Mouse (Mus musculus) T-helper 1 cell (primary cell): ENCODE measurements around the gene Siva1.

ENCODE experiments used
- in situ Hi-C: fragments of 300-600 bp; cut with MboI, MseI; formaldehyde crosslinking; loops from one replicate; pipeline ENCODE4 v1.15.1; 2025; ENCODE audit warnings: high pct_unique_total_duplicates

Gene Siva1

DNA sequence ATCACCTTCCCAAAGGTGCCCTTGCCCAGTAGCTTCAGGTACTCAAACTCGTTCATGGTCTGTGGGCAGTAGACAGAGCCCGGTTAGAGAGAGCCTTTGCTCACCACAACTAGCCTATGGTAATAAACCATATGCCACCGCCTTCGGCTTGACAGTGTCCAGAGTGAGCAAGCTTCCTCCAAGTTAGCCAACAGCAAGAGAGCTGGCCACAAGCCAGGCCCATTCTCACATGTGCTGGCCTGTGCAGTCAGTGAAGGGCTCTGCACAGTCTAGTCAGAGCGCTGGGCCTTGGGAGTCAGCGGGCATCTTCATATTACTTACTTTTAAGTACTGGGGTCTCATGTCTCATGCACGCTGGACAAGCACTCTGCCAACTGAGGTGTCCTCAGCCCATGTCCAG lies 14.1 kb downstream of the Siva1 start:
- in situ Hi-C loops, result loop anchor here (10.0 kb wide), 1 partner anchor 984 kb away; the partner anchor contains the start of genes Ckb and Trmt61a

DNA sequence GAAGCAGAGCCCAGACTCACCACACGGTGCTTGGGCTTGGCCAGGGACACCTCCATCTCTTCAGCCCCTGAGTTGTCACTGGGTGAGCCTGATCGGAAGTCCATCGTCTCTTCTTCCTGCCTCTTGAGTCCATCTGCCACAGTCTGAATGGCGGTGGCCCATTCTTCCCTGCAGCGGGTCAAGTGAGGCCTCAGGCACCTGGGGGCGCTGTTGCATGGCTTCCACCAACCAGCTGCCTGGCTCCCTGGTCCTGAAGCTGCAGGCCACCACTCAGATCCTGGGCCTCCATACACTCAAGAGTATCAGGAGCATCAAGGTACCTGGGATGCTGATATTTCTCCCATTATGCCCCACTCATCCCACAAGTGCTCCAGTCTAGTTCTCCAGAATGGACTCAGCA lies 14.6 kb downstream of the Siva1 start:
- in situ Hi-C loops, result loop anchor here (10.0 kb wide), 1 partner anchor 984 kb away; the partner anchor contains the start of genes Ckb and Trmt61a

DNA sequence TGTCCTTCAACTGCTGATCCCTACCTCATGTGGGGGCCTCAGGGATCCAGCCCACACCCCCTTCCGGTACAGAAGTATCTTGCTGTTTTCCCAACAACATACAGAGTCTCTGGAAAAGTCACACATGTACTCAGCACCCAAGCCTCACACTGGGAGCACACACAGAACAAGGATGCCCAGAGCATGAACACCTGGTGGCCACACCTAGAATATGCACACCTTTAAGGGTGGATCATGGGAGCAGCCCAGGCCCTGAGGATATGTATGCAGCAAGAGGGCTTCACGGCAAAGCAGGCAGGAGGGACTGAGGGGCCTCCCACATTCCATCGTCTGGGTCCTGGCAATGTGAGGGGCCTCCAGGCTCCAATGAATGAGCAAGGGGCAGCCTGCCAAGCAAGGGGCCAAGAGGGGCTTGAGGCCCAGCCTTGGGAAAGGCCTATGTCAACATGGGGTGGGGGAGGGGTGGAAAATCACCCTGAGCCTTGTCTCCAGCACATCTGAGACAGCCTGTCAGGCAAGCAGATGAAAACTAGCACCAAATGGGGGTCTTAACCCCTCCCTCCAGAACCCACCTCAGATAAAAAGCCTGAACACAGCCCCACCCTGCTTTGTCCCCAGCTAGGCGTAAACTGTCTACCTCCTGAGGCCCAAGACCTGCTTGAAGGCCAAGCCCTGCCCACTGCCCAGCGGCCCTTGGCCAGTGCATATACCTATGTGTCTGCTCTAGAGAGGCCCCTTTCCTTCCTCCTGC lies 16.3 kb downstream of the Siva1 start:
- in situ Hi-C loops, result no loop called here

DNA sequence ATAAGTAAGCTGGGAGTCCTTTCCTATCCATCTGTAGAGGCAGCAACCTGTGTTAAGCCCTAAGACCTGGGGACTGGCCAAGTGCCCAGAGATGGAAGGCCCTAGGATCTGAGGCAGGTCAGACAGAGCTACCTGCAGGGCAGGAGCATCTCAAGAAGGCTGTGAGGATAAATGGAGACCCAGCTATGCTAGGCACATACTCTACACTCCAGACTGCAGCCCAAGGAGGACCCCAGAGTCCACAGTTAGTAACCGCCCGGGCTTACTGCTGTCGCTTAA lies 16.8 kb downstream of the Siva1 start:
- in situ Hi-C loops, result no loop called here

GRCm38 (mm10) chr12:112661851-112662250 lies 17.4 kb downstream of the Siva1 start:
- in situ Hi-C loops, result no loop called here

GRCm38 (mm10) chr12:112663303-112663702 lies 18.8 kb downstream of the Siva1 start:
- in situ Hi-C loops, result no loop called here

DNA sequence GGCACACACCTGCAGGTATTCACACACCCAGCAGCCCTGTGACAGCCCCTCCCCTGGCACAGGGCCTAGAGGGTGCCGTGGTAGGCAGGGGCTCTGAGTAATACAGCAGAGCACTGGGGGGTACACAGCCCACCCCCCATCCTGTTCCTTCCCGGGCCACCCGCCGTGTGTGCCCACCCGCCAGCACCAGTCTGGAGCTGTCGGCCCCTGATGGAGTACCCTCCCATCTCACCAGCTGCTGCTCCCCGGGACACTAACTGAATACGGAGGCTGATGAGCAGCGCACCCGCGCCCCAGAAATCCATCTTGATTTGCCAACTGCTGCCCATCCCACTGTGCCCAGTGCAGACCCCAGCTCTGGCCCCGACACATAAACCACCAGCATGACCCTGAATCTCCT lies 19.2 kb downstream of the Siva1 start:
- in situ Hi-C loops, result no loop called here

- in situ Hi-C loops, result no loop called here
Measured at GRCm38 (mm10) chr12:112664124-112664523, 19.6 kb downstream of the Siva1 start.

DNA sequence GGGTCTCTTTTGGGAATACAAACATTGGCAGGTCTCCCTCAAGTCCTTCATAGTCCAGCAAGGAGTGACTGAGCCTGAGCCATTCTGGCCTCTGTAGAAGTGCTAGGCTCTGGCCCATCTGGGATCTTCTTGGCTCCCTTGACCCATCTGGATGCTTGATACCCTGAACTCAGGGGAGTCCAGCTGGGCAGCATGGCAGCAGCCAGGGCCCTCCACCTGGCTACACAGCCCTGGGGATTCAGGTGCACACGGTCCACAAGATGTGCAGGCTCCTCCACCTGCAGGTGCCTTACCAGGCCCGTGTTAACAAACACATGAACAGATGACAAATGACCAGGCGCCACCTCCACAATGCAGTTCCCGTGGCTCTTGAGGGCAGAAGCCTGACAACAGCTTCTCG lies 20.2 kb downstream of the Siva1 start:
- in situ Hi-C loops, result no loop called here

GRCm38 (mm10) chr12:112665445-112665844 lies 21.0 kb downstream of the Siva1 start:
- in situ Hi-C loops, result no loop called here

- in situ Hi-C loops, result no loop called here
Measured at GRCm38 (mm10) chr12:112665881-112666544, 21.5 kb downstream of the Siva1 start.

- in situ Hi-C loops, result no loop called here
Measured at GRCm38 (mm10) chr12:112667619-112668297, 23.3 kb downstream of the Siva1 start.

DNA sequence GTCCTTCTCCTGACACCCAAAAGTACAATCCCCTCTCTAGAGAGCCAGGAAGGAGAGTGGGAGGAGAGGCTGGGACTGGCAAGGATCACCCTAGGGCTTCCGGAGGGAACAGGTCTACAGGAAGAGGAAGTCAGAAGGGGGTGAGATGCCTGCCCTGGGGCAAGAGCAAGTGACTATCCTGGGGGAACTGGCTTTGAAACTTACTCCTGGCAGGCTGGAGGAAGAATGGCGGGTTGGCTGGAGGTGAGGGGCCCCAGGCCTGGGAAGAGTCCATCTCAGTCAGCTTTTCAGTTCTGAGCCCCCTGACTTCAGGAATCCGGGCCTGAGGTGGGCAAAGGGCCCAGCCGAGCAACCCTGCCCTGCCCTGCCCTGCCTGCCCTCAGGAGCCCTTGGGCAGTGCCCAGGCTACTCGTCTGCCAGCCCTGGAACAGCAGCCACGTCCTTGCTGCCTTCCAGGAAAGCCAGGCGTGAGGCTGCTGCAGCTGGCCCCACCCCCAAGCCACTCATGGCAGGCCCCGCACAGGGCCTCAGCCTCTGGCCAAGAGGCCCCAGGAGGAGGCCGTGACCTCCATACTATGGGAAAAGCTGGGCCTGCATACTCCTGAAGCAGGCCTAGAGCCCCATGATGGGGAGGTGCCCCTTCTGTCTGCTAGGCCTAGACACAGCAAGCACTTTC lies 26.4 kb downstream of the Siva1 start:
- in situ Hi-C loops, result no loop called here

DNA sequence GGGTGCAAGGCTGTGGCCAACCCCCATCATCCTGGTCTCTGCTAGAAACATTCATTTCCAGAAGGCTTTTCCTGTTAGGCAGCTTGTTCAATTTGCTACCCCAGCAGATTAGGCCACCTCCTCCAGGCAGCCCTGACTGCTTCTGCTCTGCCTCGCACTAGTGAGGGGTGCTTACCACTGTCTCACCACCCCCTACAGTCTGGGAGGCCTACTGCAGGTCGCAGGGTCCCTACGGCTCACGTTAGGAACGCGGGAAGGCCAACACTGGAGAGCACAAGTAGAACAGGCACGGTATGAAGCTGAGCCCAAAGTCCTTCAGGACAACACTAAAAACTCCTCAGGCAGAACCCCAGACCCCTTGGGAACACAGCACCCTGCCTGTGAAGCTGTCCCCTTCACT lies 27.4 kb downstream of the Siva1 start:
- in situ Hi-C loops, result no loop called here

GRCm38 (mm10) chr12:112672744-112673575 lies 28.5 kb downstream of the Siva1 start:
- in situ Hi-C loops, result no loop called here

DNA sequence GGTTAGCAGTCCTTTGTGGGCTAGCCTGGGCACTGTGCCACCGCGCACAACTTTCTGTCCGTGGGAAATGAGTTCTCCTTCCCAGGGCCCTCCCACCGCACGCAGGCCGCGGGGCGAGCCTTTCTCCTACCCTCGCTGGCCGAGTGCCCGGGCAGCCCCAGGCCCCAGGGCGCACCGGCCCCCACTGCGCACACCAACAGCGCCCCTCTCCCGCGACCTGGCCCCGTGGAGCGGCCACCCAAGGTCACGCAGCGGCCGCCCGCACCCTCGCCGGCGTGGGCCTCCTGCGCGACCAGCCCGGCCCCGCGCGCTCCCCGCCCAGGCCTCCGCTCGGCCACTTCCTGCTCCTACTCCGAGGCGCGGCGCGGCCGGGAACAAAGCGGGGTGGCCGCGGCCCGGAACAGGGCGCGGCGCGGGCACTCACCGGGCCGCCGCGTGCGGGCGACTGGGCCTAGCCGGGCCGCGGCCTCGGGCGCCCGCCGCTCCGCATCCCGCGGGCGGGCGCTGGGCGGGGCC lies 29.2 kb downstream of the Siva1 start:
- in situ Hi-C loops, result no loop called here

DNA sequence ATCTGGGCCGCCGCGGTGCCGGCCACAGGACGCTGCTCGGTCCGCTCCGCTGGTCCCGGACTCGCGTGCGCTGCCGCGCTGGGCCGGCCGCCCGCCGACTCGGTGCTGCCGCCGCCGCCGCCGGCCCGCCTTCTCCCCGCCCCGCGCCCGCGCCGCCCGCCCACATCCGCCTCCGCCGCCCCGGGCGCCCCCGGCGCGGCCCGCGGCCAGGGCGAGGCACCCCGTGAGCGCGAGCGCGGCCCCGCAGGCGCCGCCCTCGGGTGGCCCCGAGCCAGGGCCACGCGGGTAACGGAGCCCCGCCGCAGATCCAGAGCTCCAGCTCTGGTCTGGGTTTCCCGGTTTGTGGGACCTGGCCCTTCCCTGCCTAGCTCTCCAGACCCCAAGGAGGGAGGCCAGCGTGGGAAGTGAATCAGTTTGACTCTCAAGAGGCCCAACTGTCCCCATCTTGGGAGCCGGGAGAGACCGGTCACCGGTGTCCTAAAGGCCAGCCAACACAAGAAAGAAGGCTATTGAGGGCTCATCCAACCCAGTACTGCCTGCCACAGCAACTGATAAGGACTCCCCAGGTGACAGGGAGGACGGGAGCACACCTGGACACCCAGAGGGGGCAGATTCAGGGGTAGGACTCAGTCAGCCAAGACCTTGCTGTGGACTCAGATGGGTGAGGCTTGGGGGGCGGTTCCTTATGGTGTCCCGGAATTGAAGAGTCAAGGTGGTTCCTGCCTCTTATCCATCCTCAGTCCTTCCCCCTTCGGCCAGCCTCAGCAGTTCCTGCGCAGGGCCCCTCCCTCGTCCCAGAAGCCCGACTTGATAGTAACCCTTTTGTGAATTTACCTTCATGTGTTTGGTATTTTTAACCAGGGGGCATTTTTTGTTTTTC lies 29.9 kb downstream of the Siva1 start, which contains the start of gene Akt1:
TSS of gene Akt1 (minus strand) at position 753 of the 880 bp plus-strand sequence.
- in situ Hi-C loops, result no loop called here

GRCm38 (mm10) chr12:112675245-112676035 lies 31.0 kb downstream of the Siva1 start:
- in situ Hi-C loops, result no loop called here

- in situ Hi-C loops, result no loop called here
Measured at GRCm38 (mm10) chr12:112677076-112677475, 32.6 kb downstream of the Siva1 start.
